Mouse (Mus musculus) E14TG2a.4 (cell line): ENCODE results near the gene Des.

ENCODE experiments used
- CTCF ChIP-seq: conservative IDR thresholded peaks from 2 replicates; pipeline ENCODE4 v1.5.1; 2014; ENCODE audit warnings: low read length
- NANOG ChIP-seq: IDR thresholded peaks from 2 replicates; pipeline ENCODE4 v1.6.1; 2014; ENCODE audit warnings: borderline replicate concordance, low read length, mixed read lengths
- POU5F1 ChIP-seq: IDR thresholded peaks from 2 replicates; pipeline ENCODE4 v1.6.1; 2014; ENCODE audit warnings: low read length, borderline replicate concordance

GRCm38 (mm10) chr1:75318736-75319135, 41.4 kb upstream of the Des start:
- TF ChIP-seq CTCF (no peak), NANOG (no peak), POU5F1 (no peak)
